Mouse (Mus musculus): ENCODE results near the gene Vwa3a. TPM values are rescaled to one million over a fixed set of nuclear protein-coding genes. Genes with fewer than 3 reads are reported as not detected.

Vwa3a gene
- polyA plus RNA-seq, 1 experiment = not detected

DNA sequence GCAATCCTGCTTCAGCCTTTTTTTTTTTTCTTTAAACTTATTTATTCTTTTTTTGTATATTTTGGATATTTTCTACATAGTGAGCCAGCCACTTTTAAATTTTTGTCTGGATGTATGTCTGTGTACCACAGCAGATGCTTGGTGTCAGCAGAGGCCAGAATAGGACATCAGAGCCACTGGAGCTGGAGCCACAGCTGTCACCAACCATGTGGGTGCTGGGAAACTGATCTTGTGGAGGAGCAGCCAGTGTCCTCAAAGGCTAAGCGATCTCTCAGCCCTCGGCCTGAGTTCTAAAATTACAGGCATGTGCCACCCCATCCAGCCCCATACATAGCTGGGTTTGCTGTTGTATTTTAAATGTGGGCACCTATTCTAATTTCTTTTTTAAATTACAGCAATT is 100.7 kb downstream of the Vwa3a start:
- no peaks in the 10 kb centered on the region for H3K36me3 ChIP-seq (ENCODE audit: control insufficient read depth, insufficient read depth, low read length, poor library complexity, severe bottlenecking)
- TF ChIP-seq CTCF (IDR thresholded peaks at IDR 0.05; ENCODE audit: low read depth, low read length) (no peak), EP300 (IDR thresholded peaks at IDR 0.05; ENCODE audit: insufficient read depth, low read depth, low read length) (no peak), POLR2A (IDR thresholded peaks at IDR 0.05; ENCODE audit: insufficient read depth, low read length) (no peak)
- no peak overlapping the region for H3K9ac ChIP-seq (ENCODE audit: low read depth, poor library complexity, severe bottlenecking)
- no peaks in the 10 kb centered on the region for H3K27me3 ChIP-seq (ENCODE audit: control insufficient read depth, insufficient read depth, low read length, poor library complexity, severe bottlenecking)
- no peak overlapping the region for H3K27ac ChIP-seq (ENCODE audit: insufficient read depth, low read length)
- no peaks in the 10 kb centered on the region for H3K9me3 ChIP-seq (replicated peaks; ENCODE audit: control insufficient read depth, insufficient read depth, low read length, poor library complexity, severe bottlenecking)
- H3K4me1 ChIP-seq (ENCODE audit: control insufficient read depth, insufficient read depth, low read length) = no peaks in the 10 kb centered on the region
- H3K4me3 ChIP-seq (ENCODE audit: low read depth, low read length) = no peak overlapping the region

GRCm38 (mm10) chr7:120842345-120843036 is 103.4 kb downstream of the Vwa3a start, which contains the start of gene Eef2k:
Eef2k (plus strand) TSS chr7:120842831.
- TF ChIP-seq CTCF (IDR thresholded peaks at IDR 0.05; ENCODE audit: low read depth, low read length) (peak; percentile 39), EP300 (IDR thresholded peaks at IDR 0.05; ENCODE audit: insufficient read depth, low read depth, low read length) (peak; percentile 71; the same call in 1 of the 2 replicates), POLR2A (IDR thresholded peaks at IDR 0.05; ENCODE audit: insufficient read depth, low read length) (peak; percentile 48)
- H3K27ac ChIP-seq (ENCODE audit: insufficient read depth, low read length) = 0 out of 2 replicates have a peak within 1 kb of the TSS, but pooled peaks have one; percentile 6
- H3K4me1 ChIP-seq (ENCODE audit: control insufficient read depth, insufficient read depth, low read length) = peaks cover 7% of the 10 kb centered on the region
- no peaks in the 10 kb centered on the region for H3K9me3 ChIP-seq (replicated peaks; ENCODE audit: control insufficient read depth, insufficient read depth, low read length, poor library complexity, severe bottlenecking)
- H3K9ac ChIP-seq (ENCODE audit: low read depth, poor library complexity, severe bottlenecking) = peak within 1 kb of the TSS; percentile 77
- no peaks in the 10 kb centered on the region for H3K27me3 ChIP-seq (ENCODE audit: control insufficient read depth, insufficient read depth, low read length, poor library complexity, severe bottlenecking)
- peak within 1 kb of the TSS; percentile 79 for H3K4me3 ChIP-seq (ENCODE audit: low read depth, low read length)
- no peaks in the 10 kb centered on the region for H3K36me3 ChIP-seq (ENCODE audit: control insufficient read depth, insufficient read depth, low read length, poor library complexity, severe bottlenecking)

GRCm38 (mm10) chr7:120843037-120843621 is 104.0 kb downstream of the Vwa3a start:
- Histone ChIP-seq H3K4me3 (ENCODE audit: low read depth, low read length) (peak overlapping the region; percentile 79), H3K27ac (ENCODE audit: insufficient read depth, low read length) (0 out of 2 replicates have a peak overlapping the region, but pooled peaks have one; percentile 6), H3K27me3 (ENCODE audit: control insufficient read depth, insufficient read depth, low read length, poor library complexity, severe bottlenecking) (no peaks in the 10 kb centered on the region), H3K4me1 (ENCODE audit: control insufficient read depth, insufficient read depth, low read length) (peaks cover 7% of the 10 kb centered on the region), H3K36me3 (ENCODE audit: control insufficient read depth, insufficient read depth, low read length, poor library complexity, severe bottlenecking) (no peaks in the 10 kb centered on the region), H3K9me3 (replicated peaks; ENCODE audit: control insufficient read depth, insufficient read depth, low read length, poor library complexity, severe bottlenecking) (no peaks in the 10 kb centered on the region), H3K9ac (ENCODE audit: low read depth, poor library complexity, severe bottlenecking) (peak overlapping the region; percentile 77)
- no peak for TF ChIP-seq CTCF (IDR thresholded peaks at IDR 0.05; ENCODE audit: low read depth, low read length)
- no peak for TF ChIP-seq EP300 (IDR thresholded peaks at IDR 0.05; ENCODE audit: insufficient read depth, low read depth, low read length)
- no peak for TF ChIP-seq POLR2A (IDR thresholded peaks at IDR 0.05; ENCODE audit: insufficient read depth, low read length)

- Histone ChIP-seq H3K36me3 (ENCODE audit: control insufficient read depth, insufficient read depth, low read length, poor library complexity, severe bottlenecking) (no peaks in the 10 kb centered on the region), H3K9me3 (replicated peaks; ENCODE audit: control insufficient read depth, insufficient read depth, low read length, poor library complexity, severe bottlenecking) (no peaks in the 10 kb centered on the region), H3K4me3 (ENCODE audit: low read depth, low read length) (peak overlapping the region; percentile 79), H3K27me3 (ENCODE audit: control insufficient read depth, insufficient read depth, low read length, poor library complexity, severe bottlenecking) (no peaks in the 10 kb centered on the region), H3K9ac (ENCODE audit: low read depth, poor library complexity, severe bottlenecking) (peak overlapping the region; percentile 77), H3K27ac (ENCODE audit: insufficient read depth, low read length) (no peak overlapping the region), H3K4me1 (ENCODE audit: control insufficient read depth, insufficient read depth, low read length) (peaks cover 7% of the 10 kb centered on the region)
- TF ChIP-seq CTCF (IDR thresholded peaks at IDR 0.05; ENCODE audit: low read depth, low read length) (no peak), EP300 (IDR thresholded peaks at IDR 0.05; ENCODE audit: insufficient read depth, low read depth, low read length) (no peak), POLR2A (IDR thresholded peaks at IDR 0.05; ENCODE audit: insufficient read depth, low read length) (no peak)
These were observed 104.8 kb downstream of the Vwa3a start for GRCm38 (mm10) chr7:120843852-120844435.

DNA sequence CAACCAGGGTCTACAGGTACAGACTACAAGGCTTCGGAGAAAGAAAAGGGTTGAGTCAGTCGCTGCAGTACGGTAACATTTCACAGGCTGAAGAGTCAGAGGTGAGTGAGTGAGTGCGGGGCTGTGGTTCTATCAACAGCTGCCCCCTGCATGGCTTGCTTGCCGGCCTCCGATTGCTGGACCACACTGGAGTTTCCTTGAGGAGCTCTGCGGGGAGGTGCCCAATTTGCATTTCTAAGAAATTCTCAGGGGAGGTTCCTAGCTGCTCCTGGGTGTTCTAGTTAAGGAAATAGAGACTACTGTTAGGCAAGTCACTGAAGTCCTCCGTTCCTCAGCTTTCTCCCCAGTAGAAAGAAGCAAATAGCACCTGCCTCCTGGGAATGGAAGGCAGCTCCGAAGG is 105.6 kb downstream of the Vwa3a start:
- Histone ChIP-seq H3K9me3 (replicated peaks; ENCODE audit: control insufficient read depth, insufficient read depth, low read length, poor library complexity, severe bottlenecking) (no peaks in the 10 kb centered on the region), H3K36me3 (ENCODE audit: control insufficient read depth, insufficient read depth, low read length, poor library complexity, severe bottlenecking) (no peaks in the 10 kb centered on the region), H3K4me1 (ENCODE audit: control insufficient read depth, insufficient read depth, low read length) (peaks cover 7% of the 10 kb centered on the region), H3K27ac (ENCODE audit: insufficient read depth, low read length) (no peak overlapping the region), H3K9ac (ENCODE audit: low read depth, poor library complexity, severe bottlenecking) (no peak overlapping the region), H3K4me3 (ENCODE audit: low read depth, low read length) (peak overlapping the region; percentile 79), H3K27me3 (ENCODE audit: control insufficient read depth, insufficient read depth, low read length, poor library complexity, severe bottlenecking) (no peaks in the 10 kb centered on the region)
- TF ChIP-seq EP300 (IDR thresholded peaks at IDR 0.05; ENCODE audit: insufficient read depth, low read depth, low read length) = peak; percentile 79; the same call in 1 of the 2 replicates
- no peak for TF ChIP-seq POLR2A (IDR thresholded peaks at IDR 0.05; ENCODE audit: insufficient read depth, low read length)
- no peak for TF ChIP-seq CTCF (IDR thresholded peaks at IDR 0.05; ENCODE audit: low read depth, low read length)

All from ES-Bruce4 (cell line).